Mouse (Mus musculus) gastrocnemius, postnatal 14 days (tissue): ENCODE results near the gene Map2k2. TPM values are rescaled to one million over a fixed set of nuclear protein-coding genes. Genes with fewer than 3 reads are reported as not detected.

Experiments used
- microRNA-seq, 2 experiments: library from miRNA; unstranded; fragments of <30 nt; microRNA quantifications; one replicate each; pipeline ENCODE4 v1.2.0; 2021
- total RNA-seq, 2 experiments: library from RNA; stranded (reverse); gene quantifications; 2 replicates each; pipeline ENCODE4 v1.2.3; 2021

Gene Map2k2
- total RNA-seq, 2 experiments from 2014 or later = 163 to 171 TPM

Small RNAs within 50 kb of the gene (microRNA-seq; reads per million reads assigned to microRNA genes)
- 0 reads per million in 2 experiments for gene Mir5615-1
- gene Mir5615-2 = 0 reads per million in 2 experiments

Other genes starting within 250 kb of the Map2k2 start
- under 1 TPM in 1 of 2 experiments, not detected in 1; 0.06 TPM for gene Tmprss9, start 234.1 kb upstream of the Map2k2 start, total RNA-seq
- 100 to 1,000 TPM; 114 to 125 TPM for gene Timm13, start 204.9 kb upstream of the Map2k2 start, total RNA-seq
- gene Lmnb2, start 187.7 kb upstream of the Map2k2 start, total RNA-seq = 10 to 100 TPM in 1 of 2 experiments, 1 to 10 TPM in 1; 9.4 to 14.3 TPM
- 10 to 100 TPM; 21.5 to 28.7 TPM for gene Gadd45b, start 175.8 kb upstream of the Map2k2 start, total RNA-seq
- 1 to 10 TPM in 1 of 2 experiments, under 1 TPM in 1; 0.44 to 1.1 TPM for gene Gng7, start 91.0 kb upstream of the Map2k2 start, total RNA-seq
- under 1 TPM; 0.24 to 0.72 TPM for gene Diras1, start 80.3 kb upstream of the Map2k2 start, total RNA-seq
- gene Slc39a3, start 68.5 kb upstream of the Map2k2 start, total RNA-seq = 10 to 100 TPM; 11.3 to 11.9 TPM
- 10 to 100 TPM; 78.6 to 79.9 TPM for gene Sgta, start 45.7 kb upstream of the Map2k2 start, total RNA-seq
- gene Thop1, start 35.9 kb upstream of the Map2k2 start, total RNA-seq = 10 to 100 TPM; 22.4 to 23.0 TPM
- gene Creb3l3, start 7.0 kb upstream of the Map2k2 start, total RNA-seq = 1 to 10 TPM in 1 of 2 experiments, under 1 TPM in 1; 0.53 to 1.1 TPM
- 10 to 100 TPM; 28.2 to 30.1 TPM for gene Zbtb7a, start 29.3 kb downstream of the Map2k2 start, total RNA-seq
- gene Pias4, start 62.0 kb downstream of the Map2k2 start, total RNA-seq = 10 to 100 TPM; 12.3 to 12.8 TPM
- 100 to 1,000 TPM; 892 to 898 TPM for gene Eef2, start 70.7 kb downstream of the Map2k2 start, total RNA-seq
- gene Dapk3, start 77.1 kb downstream of the Map2k2 start, total RNA-seq = 10 to 100 TPM; 21.2 to 24.8 TPM
- not detected for gene 4930442H23Rik, start 77.9 kb downstream of the Map2k2 start, total RNA-seq
- 1 to 10 TPM; 1.8 to 5.5 TPM for gene Nmrk2, start 96.1 kb downstream of the Map2k2 start, total RNA-seq
- under 1 TPM in 1 of 2 experiments, not detected in 1; 0.06 TPM for gene Atcay, start 124.9 kb downstream of the Map2k2 start, total RNA-seq
- 1 to 10 TPM; 1.7 to 2.5 TPM for gene Zfr2, start 127.2 kb downstream of the Map2k2 start, total RNA-seq
- under 1 TPM; 0.33 to 0.57 TPM for gene Matk, start 147.0 kb downstream of the Map2k2 start, total RNA-seq
- gene Mrpl54, start 161.0 kb downstream of the Map2k2 start, total RNA-seq = 10 to 100 TPM; 93.1 to 99.9 TPM
- 10 to 100 TPM; 62.8 to 71.1 TPM for gene Apba3, start 161.0 kb downstream of the Map2k2 start, total RNA-seq
- gene Tjp3, start 185.7 kb downstream of the Map2k2 start, total RNA-seq = not detected
- 10 to 100 TPM; 18.5 to 22.8 TPM for gene Pip5k1c, start 187.0 kb downstream of the Map2k2 start, total RNA-seq
- gene Cactin, start 215.2 kb downstream of the Map2k2 start, total RNA-seq = 1 to 10 TPM; 7.7 to 10.0 TPM
- 1 to 10 TPM; 1.5 to 2.2 TPM for gene Tbxa2r, start 222.8 kb downstream of the Map2k2 start, total RNA-seq
- 1 to 10 TPM; 1.8 to 2.0 TPM for gene Gipc3, start 237.4 kb downstream of the Map2k2 start, total RNA-seq
- 10 to 100 TPM; 24.3 to 25.8 TPM for gene Hmg20b, start 244.6 kb downstream of the Map2k2 start, total RNA-seq